Mouse (Mus musculus) midbrain, embryonic 13.5 days (tissue): Measurements from ENCODE around the gene Dock8. TPM values are rescaled to one million over a fixed set of nuclear protein-coding genes. Genes with fewer than 3 reads are reported as not detected.

ENCODE experiments used
- ATAC-seq: fragments of 200-750 bp; cut with Nextera tagmentation; 2 replicates; pipeline ENCODE4 v1.8.0; 2017; ENCODE audit warnings: mild to moderate bottlenecking, moderate TSS enrichment, moderate library complexity
- H3K27ac ChIP-seq: fragments of 300-500 bp; sonication (generic); 2 replicates; pipeline ENCODE4 v1.5.1; 2015; ENCODE audit warnings: inconsistent platforms, mild to moderate bottlenecking, moderate library complexity
- H3K27me3 ChIP-seq: fragments of 300-500 bp; sonication (generic); 2 replicates; pipeline ENCODE4 v1.6.1; 2015; ENCODE audit warnings: mild to moderate bottlenecking, inconsistent platforms
- H3K36me3 ChIP-seq: fragments of 300-500 bp; sonication (generic); 2 replicates; pipeline ENCODE4 v1.6.1; 2015; ENCODE audit warnings: mild to moderate bottlenecking, inconsistent platforms
- H3K4me1 ChIP-seq: fragments of 300-500 bp; sonication (generic); replicated peaks from 2 replicates; pipeline ENCODE4 v1.6.1; 2015; ENCODE audit warnings: inconsistent platforms
- H3K4me2 ChIP-seq: fragments of 300-500 bp; sonication (generic); replicated peaks from 2 replicates; pipeline ENCODE4 v1.6.1; 2015; ENCODE audit warnings: moderate library complexity, mild to moderate bottlenecking, inconsistent platforms
- H3K4me3 ChIP-seq: fragments of 300-500 bp; sonication (generic); replicated peaks from 2 replicates; pipeline ENCODE4 v1.5.1; 2015; ENCODE audit warnings: mild to moderate bottlenecking, inconsistent platforms
- H3K9ac ChIP-seq: fragments of 300-500 bp; sonication (generic); replicated peaks from 2 replicates; pipeline ENCODE4 v1.6.1; 2015; ENCODE audit warnings: mild to moderate bottlenecking, inconsistent platforms
- H3K9me3 ChIP-seq: fragments of 300-500 bp; sonication (generic); 2 replicates; pipeline ENCODE4 v1.6.1; 2016; ENCODE audit warnings: mild to moderate bottlenecking, inconsistent platforms
- WGBS: fragments of 180-500 bp; shearing (Covaris S2); methylation state at CpG from one replicate; pipeline ENCODE4 v1.1.7; 2015; 5-methylcytosine and 5-hydroxymethylcytosine counted together
- polyA plus RNA-seq: library from polyadenylated mRNA; unstranded; fragments of >200 nt; fragmentation: Nextera tagmentation; extraction: Ambion mirVana; gene quantifications from 2 replicates; pipeline ENCODE4 v1.2.1, GENCODE M21; 2015

Gene Dock8
- polyA plus RNA-seq, 1 experiment from 2014 or later = 0.46 TPM

- H3K4me2 ChIP-seq = no peak overlapping the region
- H3K4me3 ChIP-seq = no peak overlapping the region
- H3K4me1 ChIP-seq = no peaks in the 10 kb centered on the region
- 0 out of 2 replicates have a peak, but pooled peaks cover 3% of the 10 kb centered on the region for H3K27me3 ChIP-seq
- H3K36me3 ChIP-seq = no peaks in the 10 kb centered on the region
- no peak overlapping the region for H3K27ac ChIP-seq
- WGBS = 54% methylated on average over 9 of the region's 9 CpGs
- H3K9me3 ChIP-seq = no peaks in the 10 kb centered on the region
- H3K9ac ChIP-seq = no peak overlapping the region
- ATAC-seq = no peak
Measured at GRCm38 (mm10) chr19:25105682-25106081, 106.3 kb downstream of the Dock8 start.

DNA sequence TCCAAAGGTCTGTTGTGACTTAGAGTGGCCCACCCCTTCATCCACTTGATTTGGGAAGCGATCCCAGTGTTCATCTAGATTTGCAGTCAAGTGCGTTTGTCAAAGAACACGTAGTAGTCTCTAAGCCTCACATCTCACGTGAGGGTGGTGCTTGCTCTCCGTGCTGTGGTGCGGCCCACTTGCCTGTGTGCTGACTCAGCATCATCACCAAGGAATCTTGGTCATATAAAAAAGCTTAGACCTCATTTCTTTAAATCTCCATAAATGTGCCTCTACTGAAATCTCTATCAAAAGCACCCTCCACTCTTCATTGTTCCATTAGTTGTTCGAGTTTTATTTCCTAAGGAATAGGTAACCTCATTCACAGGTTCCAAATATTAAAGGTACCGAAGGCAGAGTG lies 107.0 kb downstream of the Dock8 start:
- Histone ChIP-seq H3K27me3 (0 out of 2 replicates have a peak, but pooled peaks cover 3% of the 10 kb centered on the region), H3K9ac (no peak overlapping the region), H3K9me3 (no peaks in the 10 kb centered on the region), H3K4me3 (no peak overlapping the region), H3K4me1 (no peaks in the 10 kb centered on the region), H3K27ac (no peak overlapping the region), H3K36me3 (no peaks in the 10 kb centered on the region), H3K4me2 (no peak overlapping the region)
- ATAC-seq = no peak
- 90% methylated on average over 8 of the region's 8 CpGs for WGBS

DNA sequence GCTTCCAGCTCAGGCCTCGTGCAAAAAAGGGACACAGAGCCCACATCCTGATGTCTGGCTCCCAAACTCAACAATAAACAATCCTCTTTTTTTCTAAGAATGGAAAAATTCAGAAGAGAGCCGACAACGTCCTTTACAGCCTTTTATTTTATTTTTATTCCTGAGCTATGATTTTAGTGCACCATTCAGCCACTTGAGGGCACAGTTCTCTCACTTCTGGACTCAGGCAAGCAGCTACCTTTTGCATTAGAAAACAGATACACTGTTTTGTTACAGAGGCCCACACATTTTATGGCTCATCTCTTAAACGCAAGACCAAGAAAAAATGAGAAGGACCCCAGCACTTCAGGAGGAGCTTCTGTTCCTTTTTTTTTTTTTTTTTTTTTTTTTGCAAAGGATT lies 108.1 kb downstream of the Dock8 start:
- WGBS = 47% methylated on average over 4 of the region's 4 CpGs
- Histone ChIP-seq H3K36me3 (no peaks in the 10 kb centered on the region), H3K4me2 (no peak overlapping the region), H3K27ac (no peak overlapping the region), H3K9me3 (no peaks in the 10 kb centered on the region), H3K9ac (no peak overlapping the region), H3K4me1 (no peaks in the 10 kb centered on the region), H3K4me3 (no peak overlapping the region), H3K27me3 (peaks cover 3% of the 10 kb centered on the region; the same call in 1 of the 2 replicates)
- ATAC-seq = no peak

GRCm38 (mm10) chr19:25111591-25112233 lies 112.4 kb downstream of the Dock8 start:
- Histone ChIP-seq H3K4me1 (no peaks in the 10 kb centered on the region), H3K4me2 (no peak overlapping the region), H3K9me3 (no peaks in the 10 kb centered on the region), H3K27ac (no peak overlapping the region), H3K36me3 (no peaks in the 10 kb centered on the region), H3K27me3 (peaks cover 1% of the 10 kb centered on the region; the same call in 1 of the 2 replicates), H3K9ac (no peak overlapping the region), H3K4me3 (no peak overlapping the region)
- 60% methylated on average over 18 of the region's 18 CpGs for WGBS
- no peak for ATAC-seq

- H3K27me3 ChIP-seq = no peaks in the 10 kb centered on the region; the same call in 1 of the 2 replicates
- WGBS = 62% methylated on average over 2 of the region's 2 CpGs
- H3K27ac ChIP-seq = no peak overlapping the region
- no peak overlapping the region for H3K9ac ChIP-seq
- no peaks in the 10 kb centered on the region for H3K9me3 ChIP-seq
- no peak for ATAC-seq
- no peaks in the 10 kb centered on the region for H3K4me1 ChIP-seq
- H3K36me3 ChIP-seq = no peaks in the 10 kb centered on the region
- H3K4me3 ChIP-seq = no peak overlapping the region
- no peak overlapping the region for H3K4me2 ChIP-seq
Measured at GRCm38 (mm10) chr19:25116981-25117380, 117.6 kb downstream of the Dock8 start.

DNA sequence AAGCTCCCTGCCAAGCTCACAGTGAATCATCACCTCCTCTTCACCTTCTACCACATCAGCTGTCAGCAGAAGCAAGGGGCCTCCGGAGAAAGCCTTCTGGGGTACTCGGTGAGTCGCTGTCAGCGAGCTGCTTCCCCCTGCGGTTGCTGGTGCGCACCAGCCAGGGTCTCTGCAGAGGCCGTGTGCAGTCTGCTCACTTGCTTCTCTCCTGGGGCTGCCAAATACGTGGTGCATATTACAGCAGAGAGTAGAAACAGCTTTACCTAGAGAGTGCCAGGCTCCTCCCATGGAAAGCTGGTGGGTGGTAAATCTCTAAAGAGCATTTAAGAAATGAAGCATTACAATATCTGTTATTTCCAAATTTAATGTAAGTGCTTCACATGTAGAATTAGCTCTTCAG lies 123.1 kb downstream of the Dock8 start:
- ATAC-seq = no peak
- H3K27ac ChIP-seq = no peak overlapping the region

GRCm38 (mm10) chr19:25123031-25123430 lies 123.7 kb downstream of the Dock8 start:
- Histone ChIP-seq H3K27ac (no peak overlapping the region), H3K4me2 (no peak overlapping the region), H3K4me3 (no peak overlapping the region), H3K9me3 (no peaks in the 10 kb centered on the region), H3K9ac (no peak overlapping the region), H3K27me3 (no peaks in the 10 kb centered on the region), H3K4me1 (no peaks in the 10 kb centered on the region), H3K36me3 (no peaks in the 10 kb centered on the region)
- no peak for ATAC-seq
- WGBS = 79% methylated on average over 13 of the region's 13 CpGs

More for the DNA sequence above, 123.1 kb downstream of the Dock8 start:
- no peak overlapping the region for H3K4me2 ChIP-seq
- H3K4me1 ChIP-seq = no peaks in the 10 kb centered on the region
- no peaks in the 10 kb centered on the region for H3K36me3 ChIP-seq
- no peak overlapping the region for H3K9ac ChIP-seq
- no peaks in the 10 kb centered on the region for H3K9me3 ChIP-seq
- 83% methylated on average over 8 of the region's 8 CpGs for WGBS
- H3K4me3 ChIP-seq = no peak overlapping the region
- H3K27me3 ChIP-seq = no peaks in the 10 kb centered on the region

GRCm38 (mm10) chr19:25123461-25123860 lies 124.1 kb downstream of the Dock8 start:
- Histone ChIP-seq H3K4me1 (no peaks in the 10 kb centered on the region), H3K9me3 (no peaks in the 10 kb centered on the region), H3K9ac (no peak overlapping the region), H3K27ac (no peak overlapping the region), H3K4me3 (no peak overlapping the region), H3K4me2 (no peak overlapping the region), H3K27me3 (no peaks in the 10 kb centered on the region), H3K36me3 (no peaks in the 10 kb centered on the region)
- 92% methylated on average over 5 of the region's 5 CpGs for WGBS
- ATAC-seq = no peak

DNA sequence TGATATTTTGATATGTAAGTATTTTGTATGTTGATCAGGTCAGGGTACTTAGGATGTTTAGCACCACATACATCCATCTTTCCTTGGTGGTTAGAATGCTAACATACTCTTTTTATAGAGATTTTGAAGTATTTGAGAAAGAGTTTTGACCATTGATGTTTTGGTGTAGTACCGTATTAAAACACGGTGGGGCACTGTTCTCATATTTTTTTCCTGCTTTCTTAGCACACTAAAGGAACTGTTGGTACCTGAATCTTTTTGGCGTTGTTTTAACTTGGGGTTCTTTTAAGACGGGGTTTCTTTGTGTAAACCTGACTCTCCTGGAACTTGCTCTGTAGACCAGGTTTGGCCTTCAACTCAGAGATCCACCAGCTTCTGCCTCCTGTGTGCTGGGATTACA lies 133.0 kb downstream of the Dock8 start:
- no peak overlapping the region for H3K4me3 ChIP-seq
- H3K9me3 ChIP-seq = no peaks in the 10 kb centered on the region
- H3K27ac ChIP-seq = no peak overlapping the region
- H3K9ac ChIP-seq = no peak overlapping the region
- H3K4me1 ChIP-seq = no peaks in the 10 kb centered on the region
- H3K36me3 ChIP-seq = no peaks in the 10 kb centered on the region
- H3K27me3 ChIP-seq = no peaks in the 10 kb centered on the region; the same call in 1 of the 2 replicates
- WGBS = 4% methylated on average over 4 of the region's 4 CpGs
- no peak overlapping the region for H3K4me2 ChIP-seq
- ATAC-seq = no peak

GRCm38 (mm10) chr19:25133959-25134358 lies 134.6 kb downstream of the Dock8 start:
- no peak for ATAC-seq
- Histone ChIP-seq H3K4me3 (no peak overlapping the region), H3K4me2 (no peak overlapping the region), H3K27ac (no peak overlapping the region), H3K9me3 (no peaks in the 10 kb centered on the region), H3K36me3 (no peaks in the 10 kb centered on the region), H3K4me1 (no peaks in the 10 kb centered on the region), H3K27me3 (no peaks in the 10 kb centered on the region; the same call in 1 of the 2 replicates), H3K9ac (no peak overlapping the region)
- 82% methylated on average over 2 of the region's 2 CpGs for WGBS

DNA sequence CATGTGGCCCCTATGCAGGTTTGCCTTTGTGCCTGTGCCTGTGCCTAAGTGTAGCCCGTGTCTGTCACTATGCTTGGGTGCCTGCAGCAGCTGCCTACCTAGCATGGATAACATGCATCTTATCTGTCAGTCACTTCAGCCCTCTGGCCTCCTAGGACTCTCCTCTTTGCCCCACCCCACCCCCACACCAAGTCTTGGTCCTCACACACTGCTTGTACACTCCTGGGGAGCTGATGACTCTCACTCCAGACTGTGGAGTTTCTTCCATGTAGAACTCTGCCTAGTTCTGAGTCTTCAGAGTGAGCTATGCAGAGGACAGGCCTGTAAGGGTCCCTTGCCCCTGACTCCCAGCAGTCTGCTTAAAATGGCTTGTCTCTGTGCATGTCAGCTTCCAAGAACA lies 136.8 kb downstream of the Dock8 start:
- Histone ChIP-seq H3K27me3 (no peaks in the 10 kb centered on the region; the same call in 1 of the 2 replicates), H3K4me2 (no peak overlapping the region), H3K27ac (no peak overlapping the region), H3K4me3 (no peak overlapping the region), H3K36me3 (no peaks in the 10 kb centered on the region), H3K9me3 (no peaks in the 10 kb centered on the region), H3K9ac (no peak overlapping the region), H3K4me1 (no peaks in the 10 kb centered on the region)
- 0 out of 2 replicates have a peak, but pooled peaks have one; percentile 30 for ATAC-seq
- WGBS = 80% methylated on average over 1 of the region's 1 CpGs

DNA sequence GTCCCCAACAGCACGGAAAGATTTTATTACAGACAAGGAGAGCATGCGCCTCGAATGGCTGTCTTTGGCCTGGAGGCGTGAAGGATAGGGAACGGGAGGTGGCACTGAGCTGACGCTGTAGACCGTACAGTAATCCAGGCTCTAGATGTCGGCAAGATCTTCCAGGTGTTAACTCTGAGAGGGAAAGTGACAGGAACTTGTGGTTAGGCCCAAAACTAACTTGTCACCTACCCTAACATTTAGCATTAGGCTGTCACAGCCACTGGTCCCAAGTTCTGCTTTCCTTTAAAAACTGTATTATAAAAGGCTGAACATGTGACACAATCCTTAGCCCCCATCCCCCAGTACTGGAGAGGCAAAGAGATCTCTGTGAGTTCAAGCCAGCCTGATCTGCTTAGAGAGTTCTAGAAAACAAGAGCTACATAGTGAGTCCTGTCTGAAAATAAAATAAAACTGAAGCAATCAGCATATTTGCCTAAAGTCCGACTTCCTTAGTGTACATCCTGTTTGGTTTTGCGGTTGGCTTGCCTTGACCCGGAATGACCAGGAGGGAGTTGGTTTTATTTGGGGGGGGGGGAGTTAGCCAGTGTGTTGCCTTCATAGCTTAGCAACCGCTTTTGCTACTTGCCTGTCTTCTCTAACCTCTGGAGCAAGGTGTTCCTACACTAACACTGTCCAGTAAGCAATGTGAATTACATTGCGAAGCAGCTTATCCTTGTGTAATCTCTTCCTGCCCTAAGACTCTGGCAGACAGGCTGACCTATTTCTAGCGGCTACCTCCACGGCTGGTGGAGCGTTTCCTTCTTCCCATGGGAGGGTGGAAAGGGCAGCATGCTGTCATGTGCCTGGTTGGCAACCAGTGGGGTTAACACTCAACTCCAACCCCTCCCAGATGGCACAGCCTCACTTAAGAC lies 138.8 kb downstream of the Dock8 start:
- Histone ChIP-seq H3K4me3 (no peak overlapping the region), H3K27me3 (no peaks in the 10 kb centered on the region; the same call in 1 of the 2 replicates), H3K36me3 (no peaks in the 10 kb centered on the region), H3K4me2 (no peak overlapping the region), H3K9ac (no peak overlapping the region), H3K9me3 (no peaks in the 10 kb centered on the region), H3K27ac (no peak overlapping the region), H3K4me1 (no peaks in the 10 kb centered on the region)
- ATAC-seq = no peak
- WGBS = 87% methylated on average over 16 of the region's 16 CpGs
